Mouse (Mus musculus) cortical plate, adult 2 months (tissue): ENCODE data around the gene Tpmt.

ENCODE experiments used
- CTCF ChIP-seq: fragments of 200-500 bp; IDR thresholded peaks from 2 replicates; pipeline ENCODE4 v1.5.1; 2011; ENCODE audit warnings: mild to moderate bottlenecking, control low read depth, low read length; ENCODE audit not compliant: insufficient read depth; ENCODE audit errors: extremely low read depth
- POLR2A ChIP-seq: fragments of 200-500 bp; IDR thresholded peaks from 2 replicates; pipeline ENCODE4 v1.6.1; 2011; ENCODE audit warnings: mild to moderate bottlenecking, low read length, control low read depth; ENCODE audit not compliant: insufficient read depth; ENCODE audit errors: extremely low read depth

DNA sequence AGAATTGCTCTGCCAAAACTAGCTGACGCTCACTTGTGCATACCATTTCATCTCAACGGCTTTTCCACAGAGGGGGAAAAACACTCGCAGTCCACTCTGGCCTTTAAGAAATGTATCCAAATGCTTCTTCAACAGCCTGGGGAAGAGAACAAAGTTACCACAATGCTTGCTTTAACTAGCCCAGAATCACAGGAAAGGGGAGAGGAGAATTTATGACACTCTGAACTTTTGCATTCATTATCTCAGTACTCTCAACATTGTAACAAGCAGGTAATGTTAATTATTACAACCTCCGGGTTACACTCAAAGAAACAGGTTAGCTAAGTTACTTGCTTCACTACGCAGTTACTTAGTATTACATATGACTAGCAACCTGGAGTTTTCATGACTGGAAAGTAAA lies 4.5 kb downstream of the Tpmt start:
- TF ChIP-seq POLR2A (no peak), CTCF (no peak)
